Mouse (Mus musculus) left cerebral cortex, adult 8-10 months (tissue): ENCODE measurements around the gene Med8. TPM values are rescaled to one million over a fixed set of nuclear protein-coding genes. Genes with fewer than 3 reads are reported as not detected.
A peak's percentile ranks its signal among the peaks of the same experiment; 100 is the strongest.

ENCODE experiments used
- DNase-seq, 2 experiments: peaks; one replicate each; pipeline ENCODE4 v3.0.0; 2022; ENCODE audit warnings: low spot score in 2 of 2
- total RNA-seq, 4 experiments: library from RNA; stranded (reverse); gene quantifications; 2 replicates each; pipeline ENCODE4 v1.2.4; 2022

The Med8 gene
- total RNA-seq, 4 experiments from 2014 or later, result 47.8 to 56.5 (median 56.1) TPM

DNA sequence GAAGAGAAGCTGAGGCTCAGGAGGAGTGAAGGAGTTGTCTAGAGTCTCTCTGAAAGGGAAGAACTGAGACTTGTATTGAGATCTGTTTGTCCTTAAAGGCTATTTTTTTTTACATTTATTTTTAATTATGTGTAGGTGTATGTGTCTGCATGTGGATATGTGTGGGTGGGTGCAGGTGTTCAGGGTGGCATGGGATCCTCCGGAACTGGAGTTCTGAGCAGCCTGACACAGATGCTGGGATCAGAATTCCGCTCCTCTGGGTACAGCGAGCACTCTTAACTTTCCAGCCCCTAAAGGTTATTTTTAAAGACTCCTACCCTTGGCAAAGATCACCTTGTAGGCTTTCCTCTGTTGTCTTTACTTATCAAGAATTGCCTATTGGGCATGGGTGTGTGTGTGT lies 55.8 kb downstream of the Med8 start:
- peak in 1 of 2 experiments; percentile 38 for DNase-seq

Other genes starting within 250 kb of the Med8 start
- 10 to 100 TPM; 39.9 to 43.3 (median 41.4) TPM for gene Kdm4a, start 229.3 kb upstream of the Med8 start, total RNA-seq
- 100 to 1,000 TPM in 3 of 4 experiments, 10 to 100 TPM in 1; 96.0 to 114 (median 107) TPM for gene Ptprf, start 117.9 kb upstream of the Med8 start, total RNA-seq
- 10 to 100 TPM; 32.2 to 40.1 (median 37.6) TPM for gene Szt2, start 64 bp upstream of the Med8 start, total RNA-seq
- gene Elovl1, start 18.8 kb downstream of the Med8 start, total RNA-seq, result 10 to 100 TPM; 16.2 to 26.7 (median 21.1) TPM
- gene Cdc20, start 28.0 kb downstream of the Med8 start, total RNA-seq, result 1 to 10 TPM in 3 of 4 experiments, under 1 TPM in 1; 0.82 to 2.2 (median 1.1) TPM
- under 1 TPM; 0.40 to 0.82 (median 0.59) TPM for gene Mpl, start 48.2 kb downstream of the Med8 start, total RNA-seq
- gene Tie1, start 80.7 kb downstream of the Med8 start, total RNA-seq, result 1 to 10 TPM; 6.6 to 9.4 (median 8.3) TPM
- not detected for gene 2610528J11Rik, start 117.7 kb downstream of the Med8 start, total RNA-seq
- gene Tmem125, start 134.7 kb downstream of the Med8 start, total RNA-seq, result 10 to 100 TPM; 10.0 to 14.0 (median 11.1) TPM
- 1 to 10 TPM in 1 of 4 experiments, under 1 TPM in 3; 0.65 to 1.1 (median 0.88) TPM for gene Cfap57, start 211.4 kb downstream of the Med8 start, total RNA-seq
- 10 to 100 TPM; 48.2 to 60.8 (median 56.0) TPM for gene Ebna1bp2, start 211.5 kb downstream of the Med8 start, total RNA-seq
- not detected for gene Olfr62, start 249.6 kb downstream of the Med8 start, total RNA-seq